Mouse (Mus musculus) ES-E14 (cell line): ENCODE results near the gene Klk1b22. TPM values are rescaled to one million over a fixed set of nuclear protein-coding genes. Genes with fewer than 3 reads are reported as not detected.

Experiments used
- DNase-seq: peaks from one replicate; pipeline ENCODE4 v3.0.0-alpha.2; 2013; ENCODE audit warnings: low read depth, low spot score
- H3K27ac ChIP-seq: 2 replicates; pipeline ENCODE4 v1.5.1; 2012; ENCODE audit warnings: low read depth, mild to moderate bottlenecking, low read length, moderate library complexity, mixed read lengths; ENCODE audit not compliant: poor library complexity, insufficient read depth, severe bottlenecking
- H3K36me3 ChIP-seq: 2 replicates; pipeline ENCODE4 v1.6.1; 2012; ENCODE audit warnings: mild to moderate bottlenecking, low read length, moderate library complexity, mixed read lengths; ENCODE audit not compliant: control insufficient read depth, poor library complexity, insufficient read depth, severe bottlenecking
- H3K4me1 ChIP-seq, 2 experiments: fragments of 150-350 bp in 1 of 2; sonication (generic) in 1 of 2; 2 replicates each; pipeline ENCODE4 v1.6.1; 2012; ENCODE audit warnings: low read length in 2 of 2, mild to moderate bottlenecking in 1 of 2, mixed read lengths in 1 of 2; ENCODE audit not compliant: control insufficient read depth in 2 of 2, insufficient read depth in 2 of 2, poor library complexity in 1 of 2
- H3K4me3 ChIP-seq, 2 experiments: fragments of 150-350 bp in 1 of 2; sonication (generic) in 1 of 2; 2 replicates each; pipeline ENCODE4 v1.5.1; 2012; ENCODE audit warnings: low read length in 2 of 2, low read depth in 1 of 2, mild to moderate bottlenecking in 1 of 2, mixed read lengths in 1 of 2; ENCODE audit not compliant: insufficient read depth in 1 of 2, poor library complexity in 1 of 2, severe bottlenecking in 1 of 2
- H3K9ac ChIP-seq: 2 replicates; pipeline ENCODE4 v1.6.1; 2012; ENCODE audit warnings: low read depth, mild to moderate bottlenecking, low read length, mixed read lengths; ENCODE audit not compliant: poor library complexity, insufficient read depth, severe bottlenecking
- H3K9me3 ChIP-seq: fragments of 150-350 bp; sonication (generic); 2 replicates; pipeline ENCODE4 v1.6.1; 2012; ENCODE audit warnings: low read depth, mild to moderate bottlenecking, low read length; ENCODE audit not compliant: control insufficient read depth, insufficient read depth
- CHD2 ChIP-seq: IDR thresholded peaks from 2 replicates; pipeline ENCODE4 v1.6.1; 2014; ENCODE audit warnings: mild to moderate bottlenecking, low read depth, low read length, inconsistent platforms
- HCFC1 ChIP-seq: IDR thresholded peaks from 2 replicates; pipeline ENCODE4 v1.6.1; 2012; ENCODE audit warnings: low read length, inconsistent platforms, borderline replicate concordance; ENCODE audit not compliant: insufficient read depth
- MAFK ChIP-seq: IDR thresholded peaks from 2 replicates; pipeline ENCODE4 v1.6.1; 2014; ENCODE audit warnings: mild to moderate bottlenecking, low read depth, low read length, inconsistent platforms; ENCODE audit not compliant: insufficient read depth
- ZC3H11A ChIP-seq: IDR thresholded peaks from 2 replicates; pipeline ENCODE4 v1.6.1; 2012; ENCODE audit warnings: low read depth, mild to moderate bottlenecking, inconsistent platforms, low read length, borderline replicate concordance
- in situ Hi-C, 2 experiments: fragments of 600-800 bp; cut with MboI; formaldehyde crosslinking; loops; one replicate each; pipeline ENCODE4 v1.15.1; 2025; ENCODE audit warnings: low sequenced_read_pairs in 2 of 2, inconsistent platforms in 1 of 2; ENCODE audit not compliant: unreplicated experiment in 2 of 2
- total RNA-seq: library from RNA; depleted of rRNA; stranded (reverse); fragments of 300-350 nt; gene quantifications from 2 replicates; pipeline ENCODE4 v1.2.3, GENCODE M21; 2012; rRNA removed

The Klk1b22 gene
- total RNA-seq, 1 experiment: not detected

DNA sequence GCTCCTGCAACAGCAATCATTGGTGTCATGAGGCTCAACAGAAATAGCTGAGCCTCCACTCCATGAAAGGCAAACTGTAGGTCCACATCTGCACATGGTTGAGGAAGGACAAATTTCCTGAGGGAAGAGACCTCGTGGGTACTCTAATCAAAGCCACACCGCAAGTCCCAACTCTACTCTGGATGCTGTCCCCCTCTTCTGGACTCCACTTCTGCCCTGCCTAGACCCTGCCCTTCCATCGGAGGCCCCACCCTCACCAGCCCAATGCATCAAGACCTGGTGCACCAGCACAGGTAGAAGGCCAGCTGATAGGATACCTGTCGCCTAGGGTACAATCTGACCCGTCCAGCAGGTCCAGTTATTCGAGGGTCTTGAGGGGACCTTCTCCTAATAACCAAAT lies 11.0 kb downstream of the Klk1b22 start:
- no peak for TF ChIP-seq CHD2
- no peak for DNase-seq
- Histone ChIP-seq H3K4me1 (no peaks in the 10 kb centered on the region), H3K9me3 (no peaks in the 10 kb centered on the region), H3K36me3 (no peaks in the 10 kb centered on the region; the same call in 1 of the 2 replicates), H3K9ac (no peak overlapping the region), H3K4me3 (no peak overlapping the region), H3K27ac (no peak overlapping the region)
- in situ Hi-C loops: no loop called here

DNA sequence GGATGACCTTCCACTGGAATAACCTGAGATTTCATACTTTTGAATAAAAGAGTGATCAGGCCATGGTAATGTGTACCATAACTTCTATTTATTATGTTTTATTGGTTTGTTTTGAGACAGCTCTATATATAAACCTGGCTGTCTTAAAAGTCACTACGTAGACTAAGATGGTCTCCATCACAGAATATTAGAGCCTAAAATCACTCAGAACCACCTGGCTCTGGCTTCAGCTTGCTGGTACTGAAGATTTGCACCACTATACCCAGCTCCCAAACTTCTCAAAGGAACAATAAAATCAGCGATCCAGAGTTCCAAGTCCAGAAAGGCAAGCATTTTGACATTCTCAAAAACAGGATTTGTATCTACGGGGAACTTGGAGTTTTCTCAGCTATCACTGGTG lies 24.0 kb downstream of the Klk1b22 start, which contains the start of gene Klk1b16:
TSS of gene Klk1b16 (plus strand) at position 301 of the 400 bp plus-strand sequence.
- no peaks in the 10 kb centered on the region for H3K4me1 ChIP-seq
- no peak for TF ChIP-seq HCFC1
- no peak for TF ChIP-seq CHD2
- no peak for TF ChIP-seq MAFK
- TF ChIP-seq ZC3H11A: no peak
- no peak for DNase-seq
- H3K36me3 ChIP-seq: no peaks in the 10 kb centered on the region
- no peaks in the 10 kb centered on the region for H3K9me3 ChIP-seq
- no peak within 1 kb of the TSS for H3K4me3 ChIP-seq
- no peak within 1 kb of the TSS for H3K9ac ChIP-seq
- in situ Hi-C loops: loop anchor here in 1 of 2 experiments (10.0 kb wide), 1 partner anchor 62 kb away; no protein-coding TSS in a partner anchor
- no peak within 1 kb of the TSS for H3K27ac ChIP-seq

Other genes starting within 250 kb of the Klk1b22 start
- not detected in 2 replicates for gene Klk4, start 231.5 kb upstream of the Klk1b22 start, total RNA-seq
- not detected in 2 replicates for gene Klk15, start 178.9 kb upstream of the Klk1b22 start, total RNA-seq
- not detected in 2 replicates for gene Klk1b8, start 162.0 kb upstream of the Klk1b22 start, total RNA-seq
- not detected in 2 replicates for gene Klk1b1, start 145.9 kb upstream of the Klk1b22 start, total RNA-seq
- gene Klk1b9, start 136.6 kb upstream of the Klk1b22 start, total RNA-seq: not detected in 2 replicates
- not detected in 2 replicates for gene Klk1b11, start 116.8 kb upstream of the Klk1b22 start, total RNA-seq
- gene Klk1b26, start 100.5 kb upstream of the Klk1b22 start, total RNA-seq: not detected in 2 replicates
- gene Klk1b27, start 60.4 kb upstream of the Klk1b22 start, total RNA-seq: not detected in 2 replicates
- not detected in 2 replicates for gene Klk1b21, start 10.3 kb upstream of the Klk1b22 start, total RNA-seq
- not detected in 2 replicates for gene Klk1b16, start 24.1 kb downstream of the Klk1b22 start, total RNA-seq
- not detected in 2 replicates for gene Klk1b24, start 75.6 kb downstream of the Klk1b22 start, total RNA-seq
- gene Klk1b3, start 85.5 kb downstream of the Klk1b22 start, total RNA-seq: 0.40 TPM in 1 of 2 replicates, not detected in the other
- gene Klk1b4, start 94.8 kb downstream of the Klk1b22 start, total RNA-seq: not detected in 2 replicates
- not detected in 2 replicates for gene Klk1b5, start 103.3 kb downstream of the Klk1b22 start, total RNA-seq
- 4.0 and 5.8 TPM in 2 replicates for gene Klk1, start 112.7 kb downstream of the Klk1b22 start, total RNA-seq
- gene Gm36864, start 123.5 kb downstream of the Klk1b22 start, total RNA-seq: not detected in 2 replicates
- gene 1700028J19Rik, start 134.0 kb downstream of the Klk1b22 start, total RNA-seq: 0.42 and 0.58 TPM in 2 replicates
- 127 and 194 TPM in 2 replicates for gene 2410002F23Rik, start 134.0 kb downstream of the Klk1b22 start, total RNA-seq
- 0.18 and 0.58 TPM in 2 replicates for gene Acp4, start 144.7 kb downstream of the Klk1b22 start, total RNA-seq
- 1.4 TPM in 1 of 2 replicates, not detected in the other for gene Gm15517, start 148.8 kb downstream of the Klk1b22 start, total RNA-seq
- gene Clec11a, start 194.2 kb downstream of the Klk1b22 start, total RNA-seq: 2.2 TPM in 2 replicates
- 1.0 and 1.5 TPM in 2 replicates for gene Shank1, start 197.6 kb downstream of the Klk1b22 start, total RNA-seq